Mouse (Mus musculus): ENCODE data around the gene C1qtnf5. TPM values are rescaled to one million over a fixed set of nuclear protein-coding genes. Genes with fewer than 3 reads are reported as not detected.

C1qtnf5 gene
- polyA plus RNA-seq, 1 experiment from 2014 or later: 9.8 TPM

DNA sequence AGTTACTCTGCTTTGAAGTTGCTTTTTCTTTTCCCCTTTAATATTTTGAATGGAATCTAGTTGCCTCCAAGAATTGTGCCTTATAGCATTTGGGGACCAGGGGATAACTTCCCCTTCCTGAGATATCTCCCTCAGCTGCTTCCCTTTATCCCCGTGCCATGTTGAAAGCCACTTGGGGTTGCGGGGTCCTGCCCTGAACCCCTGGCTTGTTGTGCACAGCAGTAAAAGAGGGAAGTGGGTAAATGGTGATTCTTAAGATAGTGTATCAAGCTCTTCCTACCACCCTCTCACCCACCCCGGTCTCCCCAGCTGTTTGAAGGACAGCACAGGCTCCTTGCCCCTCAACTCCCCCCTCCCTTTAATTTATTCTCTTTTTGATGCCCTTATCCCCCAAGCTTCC, 12.3 kb upstream of the C1qtnf5 start:
- Histone ChIP-seq H3K36me3 (ENCODE audit: insufficient read depth, low read length) (0 out of 2 replicates have a peak, but pooled peaks cover 5% of the 10 kb centered on the region), H3K4me2 (replicated peaks; ENCODE audit: low read depth, low read length) (no peak overlapping the region), H3K9me3 (ENCODE audit: low read length) (no peaks in the 10 kb centered on the region), H3K27ac (ENCODE audit: low read length) (no peak overlapping the region), H3K9ac (replicated peaks; ENCODE audit: low read depth) (no peak overlapping the region), H3K4me1 (ENCODE audit: insufficient read depth, low read depth, low read length) (no peaks in the 10 kb centered on the region), H3K4me3 (ENCODE audit: low read depth, low read length) (no peak overlapping the region), H3K27me3 (replicated peaks; ENCODE audit: insufficient read depth, low read length) (no peaks in the 10 kb centered on the region)
- TF ChIP-seq CTCF (IDR thresholded peaks at IDR 0.05) (no peak), EP300 (IDR thresholded peaks at IDR 0.05) (no peak)
- DNase-seq (ENCODE audit: low spot score): no peak
- 81% methylated on average over 3 of the region's 3 CpGs for WGBS
- no peak for ATAC-seq

DNA sequence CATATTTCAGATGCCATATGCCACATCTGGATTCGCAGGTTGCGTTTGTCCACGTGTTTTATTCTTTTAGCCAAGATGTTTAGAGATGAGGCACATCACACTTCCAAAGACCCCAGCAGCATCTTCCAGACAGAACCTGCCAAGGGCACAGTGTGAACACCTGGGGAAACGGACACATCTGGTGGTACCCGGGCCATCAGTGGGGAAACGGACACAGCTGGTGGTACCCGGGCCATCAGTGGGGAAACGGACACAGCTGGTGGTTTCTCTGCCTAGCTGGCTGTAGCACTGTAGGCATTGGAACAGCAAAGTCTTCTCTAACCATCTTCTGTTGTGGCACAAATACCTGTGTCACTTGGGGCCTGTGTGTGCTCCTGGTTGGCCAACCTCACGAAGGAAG, 11.3 kb upstream of the C1qtnf5 start:
- Histone ChIP-seq H3K36me3 (ENCODE audit: insufficient read depth, low read length) (0 out of 2 replicates have a peak, but pooled peaks cover 5% of the 10 kb centered on the region), H3K4me3 (ENCODE audit: low read depth, low read length) (no peak overlapping the region), H3K27me3 (replicated peaks; ENCODE audit: insufficient read depth, low read length) (no peaks in the 10 kb centered on the region), H3K4me2 (replicated peaks; ENCODE audit: low read depth, low read length) (no peak overlapping the region), H3K27ac (ENCODE audit: low read length) (no peak overlapping the region), H3K4me1 (ENCODE audit: insufficient read depth, low read depth, low read length) (no peaks in the 10 kb centered on the region), H3K9me3 (ENCODE audit: low read length) (no peaks in the 10 kb centered on the region), H3K9ac (replicated peaks; ENCODE audit: low read depth) (no peak overlapping the region)
- ATAC-seq (no peak), DNase-seq (ENCODE audit: low spot score) (no peak)
- 90% methylated on average over 9 of the region's 9 CpGs for WGBS
- no peak for TF ChIP-seq EP300 (IDR thresholded peaks at IDR 0.05)
- no peak for TF ChIP-seq CTCF (IDR thresholded peaks at IDR 0.05)

DNA sequence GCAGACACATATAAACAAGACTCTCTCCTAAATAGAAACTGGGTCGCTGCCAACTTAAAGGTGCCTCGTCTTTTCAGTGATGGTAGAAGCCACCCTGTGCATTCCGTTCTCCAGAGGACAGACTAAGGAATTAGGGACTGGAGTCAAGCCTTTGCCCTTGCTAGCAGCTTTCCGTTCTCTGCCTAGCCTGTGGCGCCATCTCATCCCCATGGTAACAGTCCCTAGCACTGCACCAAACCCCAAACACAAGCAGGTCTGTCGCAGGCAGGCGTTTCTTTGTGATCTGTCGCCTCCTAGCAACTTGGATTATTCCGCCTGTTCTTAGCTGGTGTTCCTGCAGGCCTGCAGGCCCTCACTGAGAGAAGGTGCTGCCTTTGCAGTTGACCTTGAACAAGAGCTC, 10.5 kb upstream of the C1qtnf5 start:
- Histone ChIP-seq H3K27me3 (replicated peaks; ENCODE audit: insufficient read depth, low read length) (no peaks in the 10 kb centered on the region), H3K9me3 (ENCODE audit: low read length) (no peaks in the 10 kb centered on the region), H3K27ac (ENCODE audit: low read length) (no peak overlapping the region), H3K4me2 (replicated peaks; ENCODE audit: low read depth, low read length) (no peak overlapping the region), H3K4me1 (ENCODE audit: insufficient read depth, low read depth, low read length) (no peaks in the 10 kb centered on the region), H3K36me3 (ENCODE audit: insufficient read depth, low read length) (no peaks in the 10 kb centered on the region), H3K9ac (replicated peaks; ENCODE audit: low read depth) (no peak overlapping the region), H3K4me3 (ENCODE audit: low read depth, low read length) (no peak overlapping the region)
- WGBS: 49% methylated on average over 9 of the region's 9 CpGs
- TF ChIP-seq EP300 (IDR thresholded peaks at IDR 0.05) (no peak), CTCF (IDR thresholded peaks at IDR 0.05) (no peak)
- ATAC-seq (peak; percentile 23; the same call in 1 of the 2 replicates), DNase-seq (ENCODE audit: low spot score) (no peak)

DNA sequence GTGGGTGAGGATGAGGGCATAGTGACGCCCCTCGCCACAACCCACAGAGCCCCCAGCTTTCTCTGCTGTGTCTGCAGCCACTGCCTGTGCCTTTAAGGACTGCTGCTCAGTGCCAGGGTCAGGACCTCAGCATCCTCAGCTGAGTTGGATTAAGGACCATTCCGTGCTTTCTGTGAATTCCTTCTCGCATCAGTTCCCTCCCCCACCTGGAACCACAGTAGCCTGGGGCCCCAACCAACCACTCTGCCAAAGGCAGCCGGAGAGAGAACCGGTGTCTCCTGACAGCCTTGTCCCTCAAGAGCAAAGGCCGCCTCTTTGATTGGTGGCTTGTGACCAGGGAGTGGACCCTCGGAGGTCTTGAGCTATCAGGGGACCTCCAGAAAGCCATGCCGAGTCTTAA, 5.6 kb upstream of the C1qtnf5 start, which contains the start of gene Mfrp:
Mfrp (plus strand) TSS at position 240 of the 400 bp plus-strand sequence.
- DNase-seq (ENCODE audit: low spot score) (no peak), ATAC-seq (no peak)
- no peak within 1 kb of the TSS for H3K9ac ChIP-seq (replicated peaks; ENCODE audit: low read depth)
- no peak within 1 kb of the TSS for H3K27ac ChIP-seq (ENCODE audit: low read length)
- TF ChIP-seq EP300 (IDR thresholded peaks at IDR 0.05) (no peak), CTCF (IDR thresholded peaks at IDR 0.05) (no peak)
- no peaks in the 10 kb centered on the region for H3K36me3 ChIP-seq (ENCODE audit: insufficient read depth, low read length)
- H3K4me3 ChIP-seq (ENCODE audit: low read depth, low read length): no peak within 1 kb of the TSS
- H3K4me2 ChIP-seq (replicated peaks; ENCODE audit: low read depth, low read length): no peak within 1 kb of the TSS
- H3K27me3 ChIP-seq (replicated peaks; ENCODE audit: insufficient read depth, low read length): no peaks in the 10 kb centered on the region
- H3K9me3 ChIP-seq (ENCODE audit: low read length): no peaks in the 10 kb centered on the region
- 77% methylated on average over 9 of the region's 9 CpGs for WGBS
- H3K4me1 ChIP-seq (ENCODE audit: insufficient read depth, low read depth, low read length): peaks cover 6% of the 10 kb centered on the region; the same call in 1 of the 2 replicates

DNA sequence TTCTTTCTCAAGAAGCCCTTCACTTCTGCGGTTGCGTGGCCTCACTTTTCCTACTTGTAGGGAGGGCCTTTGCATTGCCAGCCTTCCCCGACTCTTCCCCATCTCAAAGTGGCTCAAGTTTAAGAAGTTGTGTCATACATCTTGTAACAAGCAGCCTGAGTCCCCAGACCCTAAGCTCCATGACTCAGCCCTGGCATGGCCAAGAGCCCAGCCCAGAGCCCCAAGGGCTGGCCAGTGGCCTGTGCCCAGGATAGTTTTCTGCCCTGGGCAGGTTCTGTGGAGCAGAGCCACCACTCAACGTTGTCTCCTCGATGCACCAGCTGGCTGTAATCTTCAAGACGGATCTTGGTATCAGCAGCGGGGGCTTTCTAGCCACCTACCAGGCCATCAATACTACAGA, 2.2 kb upstream of the C1qtnf5 start:
- no peaks in the 10 kb centered on the region for H3K36me3 ChIP-seq (ENCODE audit: insufficient read depth, low read length)
- H3K9me3 ChIP-seq (ENCODE audit: low read length): no peaks in the 10 kb centered on the region
- H3K27ac ChIP-seq (ENCODE audit: low read length): no peak overlapping the region
- 87% methylated on average over 7 of the region's 7 CpGs for WGBS
- no peak for ATAC-seq
- no peak overlapping the region for H3K4me2 ChIP-seq (replicated peaks; ENCODE audit: low read depth, low read length)
- H3K9ac ChIP-seq (replicated peaks; ENCODE audit: low read depth): no peak overlapping the region
- peaks cover 25% of the 10 kb centered on the region for H3K4me1 ChIP-seq (ENCODE audit: insufficient read depth, low read depth, low read length)
- H3K4me3 ChIP-seq (ENCODE audit: low read depth, low read length): no peak overlapping the region
- no peak for TF ChIP-seq CTCF (IDR thresholded peaks at IDR 0.05)
- TF ChIP-seq EP300 (IDR thresholded peaks at IDR 0.05): no peak
- H3K27me3 ChIP-seq (replicated peaks; ENCODE audit: insufficient read depth, low read length): no peaks in the 10 kb centered on the region
- DNase-seq (ENCODE audit: low spot score): no peak

DNA sequence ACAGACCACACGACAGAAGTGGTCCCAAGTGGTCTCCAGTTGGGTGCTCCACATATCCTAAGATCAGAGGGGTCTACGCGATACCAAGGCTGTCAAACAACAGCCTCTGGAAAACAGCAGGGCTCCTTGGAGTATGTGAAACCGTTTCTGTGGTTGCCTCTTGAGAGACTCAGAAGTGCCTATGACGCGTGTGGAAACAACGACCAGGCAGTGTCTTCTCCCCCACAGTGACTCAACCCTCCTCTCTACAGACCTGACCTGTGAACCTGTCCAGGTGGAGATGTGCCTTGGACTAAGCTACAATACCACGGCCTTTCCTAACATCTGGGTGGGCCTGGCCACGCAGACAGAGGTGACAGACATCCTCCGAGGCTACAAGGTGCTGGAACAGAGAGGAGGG, 1.3 kb upstream of the C1qtnf5 start:
- Histone ChIP-seq H3K36me3 (ENCODE audit: insufficient read depth, low read length) (no peaks in the 10 kb centered on the region), H3K9ac (replicated peaks; ENCODE audit: low read depth) (no peak overlapping the region), H3K9me3 (ENCODE audit: low read length) (no peaks in the 10 kb centered on the region), H3K4me3 (ENCODE audit: low read depth, low read length) (no peak overlapping the region), H3K4me2 (replicated peaks; ENCODE audit: low read depth, low read length) (no peak overlapping the region), H3K27me3 (replicated peaks; ENCODE audit: insufficient read depth, low read length) (no peaks in the 10 kb centered on the region), H3K4me1 (ENCODE audit: insufficient read depth, low read depth, low read length) (peaks cover 30% of the 10 kb centered on the region), H3K27ac (ENCODE audit: low read length) (no peak overlapping the region)
- no peak; the same call in 1 of the 2 replicates for TF ChIP-seq EP300 (IDR thresholded peaks at IDR 0.05)
- TF ChIP-seq CTCF (IDR thresholded peaks at IDR 0.05): no peak
- DNase-seq (ENCODE audit: low spot score): peak; percentile 71
- WGBS: 71% methylated on average over 10 of the region's 10 CpGs
- peak; percentile 55 for ATAC-seq

DNA sequence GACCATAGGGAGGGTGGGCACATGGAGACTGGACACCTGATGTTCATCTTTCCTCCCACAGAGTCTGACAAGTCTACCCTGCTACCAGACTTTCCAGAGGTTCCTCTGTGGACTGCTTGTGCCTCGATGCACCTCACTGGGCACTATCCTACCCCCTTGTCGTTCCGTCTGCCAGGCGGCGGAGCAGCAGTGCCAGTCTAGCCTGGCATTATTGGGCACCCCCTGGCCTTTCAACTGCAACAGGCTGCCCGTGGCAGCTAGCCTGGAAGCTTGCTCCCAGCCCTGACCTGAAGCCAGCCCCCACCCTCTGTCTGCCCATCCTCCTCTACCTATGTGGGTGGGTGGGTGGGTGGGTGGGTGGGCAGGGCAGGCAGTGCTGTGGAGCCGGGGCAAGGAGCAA, 863 bp upstream of the C1qtnf5 start:
- 87% methylated on average over 7 of the region's 7 CpGs for WGBS
- Histone ChIP-seq H3K9me3 (ENCODE audit: low read length) (no peaks in the 10 kb centered on the region), H3K27ac (ENCODE audit: low read length) (peak overlapping the region; percentile 43; the same call in 1 of the 2 replicates), H3K4me1 (ENCODE audit: insufficient read depth, low read depth, low read length) (peaks cover 30% of the 10 kb centered on the region), H3K9ac (replicated peaks; ENCODE audit: low read depth) (no peak overlapping the region), H3K4me3 (ENCODE audit: low read depth, low read length) (no peak overlapping the region), H3K4me2 (replicated peaks; ENCODE audit: low read depth, low read length) (no peak overlapping the region), H3K36me3 (ENCODE audit: insufficient read depth, low read length) (no peaks in the 10 kb centered on the region), H3K27me3 (replicated peaks; ENCODE audit: insufficient read depth, low read length) (no peaks in the 10 kb centered on the region)
- no peak for ATAC-seq
- no peak for TF ChIP-seq EP300 (IDR thresholded peaks at IDR 0.05)
- DNase-seq (ENCODE audit: low spot score): no peak

All from lung, postnatal 0 days (tissue).